Mouse (Mus musculus): Measurements from ENCODE around the gene Dstn. TPM values are rescaled to one million over a fixed set of nuclear protein-coding genes. Genes with fewer than 3 reads are reported as not detected.

Dstn gene
- polyA plus RNA-seq, 1 experiment: 132 TPM

DNA sequence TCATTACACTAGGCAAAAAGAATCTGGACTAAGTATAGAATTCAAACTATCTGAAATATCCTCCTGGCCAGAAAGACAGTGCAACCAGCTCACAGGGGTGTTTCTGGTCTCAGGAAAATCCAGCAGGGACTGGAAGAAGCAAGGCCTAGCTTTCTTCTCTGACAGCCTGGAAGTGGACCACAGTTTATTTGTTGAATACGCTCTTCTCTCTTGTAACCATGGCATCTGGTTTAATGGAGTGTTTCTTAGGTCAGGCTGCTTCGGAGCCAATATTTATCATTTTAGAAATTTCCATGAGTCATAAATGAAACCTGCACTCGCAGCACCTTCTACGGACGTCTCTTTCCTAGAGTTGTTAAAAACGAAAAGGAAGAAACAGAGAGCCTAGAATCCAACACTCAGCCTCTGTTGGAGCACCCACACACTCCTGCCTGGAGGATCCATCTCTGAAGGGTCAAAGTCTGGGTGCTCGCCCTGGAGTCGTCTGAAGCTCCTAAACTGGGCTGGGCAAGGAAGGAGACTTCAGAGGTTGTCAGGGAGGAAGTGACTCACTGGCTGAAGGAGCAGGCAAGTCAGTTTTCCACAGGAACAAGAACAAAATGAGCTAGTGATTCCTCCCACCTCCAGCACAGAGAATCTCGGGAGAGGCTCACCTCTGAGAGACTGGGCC, 11.6 kb upstream of the Dstn start:
- TF ChIP-seq POLR2A (IDR thresholded peaks at IDR 0.05; ENCODE audit: borderline replicate concordance, insufficient read depth, low read length): no peak
- TF ChIP-seq CTCF (IDR thresholded peaks at IDR 0.05; ENCODE audit: borderline replicate concordance, insufficient read depth, low read depth, low read length): no peak
- 86% methylated on average over 9 of the region's 9 CpGs for WGBS
- Histone ChIP-seq H3K4me3 (replicated peaks; ENCODE audit: insufficient read depth, low read depth, low read length) (no peak overlapping the region), H3K27ac (ENCODE audit: insufficient read depth, low read length) (no peak overlapping the region), H3K27me3 (ENCODE audit: control insufficient read depth, insufficient read depth, low read length) (no peaks in the 10 kb centered on the region), H3K4me1 (ENCODE audit: control insufficient read depth, insufficient read depth, low read length) (no peaks in the 10 kb centered on the region; the same call in 1 of the 2 replicates)
- no peak for DNase-seq

DNA sequence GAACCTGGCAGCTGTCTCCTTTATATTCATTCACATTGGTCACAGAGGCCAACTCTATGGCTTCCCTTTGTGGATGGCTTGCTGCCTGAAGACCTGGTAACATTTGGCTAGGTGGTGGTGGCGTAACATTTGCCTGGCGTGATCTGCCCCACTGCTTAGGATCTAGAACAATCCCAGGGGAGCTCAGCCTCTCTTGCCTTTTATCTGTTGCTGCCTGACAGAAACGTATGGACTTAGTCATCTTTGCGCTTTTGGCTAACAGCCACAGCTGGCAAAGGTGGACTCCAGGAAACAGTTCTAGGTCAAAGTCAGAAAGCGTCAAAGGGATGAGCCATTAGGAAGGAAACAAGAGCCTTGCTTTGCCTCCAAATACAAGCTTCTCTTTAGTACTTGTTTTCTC, 10.2 kb upstream of the Dstn start:
- H3K27ac ChIP-seq (ENCODE audit: insufficient read depth, low read length): no peak overlapping the region
- H3K27me3 ChIP-seq (ENCODE audit: control insufficient read depth, insufficient read depth, low read length): no peaks in the 10 kb centered on the region
- peak in 1 of 2 experiments; percentile 28 for DNase-seq
- WGBS: 41% methylated on average over 5 of the region's 5 CpGs
- TF ChIP-seq CTCF (IDR thresholded peaks at IDR 0.05; ENCODE audit: borderline replicate concordance, insufficient read depth, low read depth, low read length) (no peak), POLR2A (IDR thresholded peaks at IDR 0.05; ENCODE audit: borderline replicate concordance, insufficient read depth, low read length) (no peak)
- no peaks in the 10 kb centered on the region; the same call in 1 of the 2 replicates for H3K4me1 ChIP-seq (ENCODE audit: control insufficient read depth, insufficient read depth, low read length)
- no peak overlapping the region for H3K4me3 ChIP-seq (replicated peaks; ENCODE audit: insufficient read depth, low read depth, low read length)

DNA sequence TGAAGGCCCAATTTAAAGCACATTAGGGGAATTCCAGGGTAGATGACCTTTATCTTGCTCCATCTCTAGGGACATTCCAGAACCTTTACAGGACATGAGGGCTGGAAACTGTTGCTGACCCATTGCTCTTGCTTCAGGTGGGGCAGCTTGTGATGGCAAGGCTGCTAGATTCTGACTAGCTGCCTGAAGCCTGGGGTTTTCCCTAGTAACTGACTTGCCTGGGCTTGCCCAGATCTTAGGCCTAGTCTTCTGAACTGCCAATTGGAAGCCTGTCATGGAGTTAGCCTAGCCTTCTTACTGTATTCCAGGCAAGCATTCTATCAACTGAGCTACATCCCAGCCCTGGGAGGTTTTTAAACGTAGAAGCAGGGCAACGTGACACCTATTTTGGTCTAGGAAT, 5.9 kb upstream of the Dstn start:
- Histone ChIP-seq H3K27ac (ENCODE audit: insufficient read depth, low read length) (no peak overlapping the region), H3K4me1 (ENCODE audit: control insufficient read depth, insufficient read depth, low read length) (no peaks in the 10 kb centered on the region), H3K27me3 (ENCODE audit: control insufficient read depth, insufficient read depth, low read length) (no peaks in the 10 kb centered on the region), H3K4me3 (replicated peaks; ENCODE audit: insufficient read depth, low read depth, low read length) (no peak overlapping the region)
- TF ChIP-seq POLR2A (IDR thresholded peaks at IDR 0.05; ENCODE audit: borderline replicate concordance, insufficient read depth, low read length): no peak
- no peak for TF ChIP-seq CTCF (IDR thresholded peaks at IDR 0.05; ENCODE audit: borderline replicate concordance, insufficient read depth, low read depth, low read length)
- 85% methylated on average over 2 of the region's 2 CpGs for WGBS
- DNase-seq: no peak

DNA sequence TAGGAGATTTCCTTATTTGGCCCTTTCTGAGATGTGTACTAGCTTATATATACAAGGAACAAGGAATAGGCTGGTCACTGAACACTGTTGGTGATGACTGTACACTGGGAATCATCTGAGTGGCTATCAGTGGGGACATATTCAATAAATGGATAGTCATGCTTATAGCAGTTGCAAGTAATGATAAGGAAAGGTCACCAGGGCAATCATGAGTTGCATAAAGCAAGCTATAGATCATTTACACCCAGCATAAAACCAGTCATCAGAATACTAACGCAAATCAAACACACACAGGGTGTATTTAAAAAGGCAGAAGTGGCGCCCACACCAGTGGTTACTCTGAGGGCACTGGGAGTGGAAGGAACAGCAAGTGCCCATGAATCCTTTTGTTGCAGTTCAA, 2.9 kb upstream of the Dstn start:
- 97% methylated on average over 2 of the region's 2 CpGs for WGBS
- no peak overlapping the region for H3K27ac ChIP-seq (ENCODE audit: insufficient read depth, low read length)
- no peaks in the 10 kb centered on the region for H3K27me3 ChIP-seq (ENCODE audit: control insufficient read depth, insufficient read depth, low read length)
- no peak for DNase-seq
- TF ChIP-seq CTCF (IDR thresholded peaks at IDR 0.05; ENCODE audit: borderline replicate concordance, insufficient read depth, low read depth, low read length): no peak
- TF ChIP-seq POLR2A (IDR thresholded peaks at IDR 0.05; ENCODE audit: borderline replicate concordance, insufficient read depth, low read length): no peak
- no peak overlapping the region for H3K4me3 ChIP-seq (replicated peaks; ENCODE audit: insufficient read depth, low read depth, low read length)
- no peaks in the 10 kb centered on the region; the same call in 1 of the 2 replicates for H3K4me1 ChIP-seq (ENCODE audit: control insufficient read depth, insufficient read depth, low read length)

DNA sequence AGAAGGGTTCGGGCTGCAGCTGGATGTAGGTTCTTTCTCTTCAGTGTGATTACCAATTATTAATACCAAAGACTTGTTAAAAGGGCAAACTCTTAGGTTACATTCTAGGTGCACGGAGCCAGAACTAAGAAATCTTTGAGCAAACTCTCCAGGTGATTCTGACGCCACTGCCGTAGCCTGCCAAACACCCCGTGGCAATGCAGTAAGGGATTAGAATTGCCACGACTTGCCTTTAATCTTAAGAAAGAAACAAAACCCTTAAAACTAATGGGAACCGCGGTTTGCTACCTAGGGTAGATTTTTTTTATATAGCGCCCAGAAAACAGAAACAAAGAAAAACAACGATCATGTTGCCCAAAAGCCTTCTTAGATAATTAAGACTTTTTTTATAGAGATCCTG, 899 bp upstream of the Dstn start:
- Histone ChIP-seq H3K27me3 (ENCODE audit: control insufficient read depth, insufficient read depth, low read length) (no peaks in the 10 kb centered on the region), H3K4me3 (replicated peaks; ENCODE audit: insufficient read depth, low read depth, low read length) (peak overlapping the region; percentile 63), H3K4me1 (ENCODE audit: control insufficient read depth, insufficient read depth, low read length) (peaks cover 4% of the 10 kb centered on the region; the same call in 1 of the 2 replicates), H3K27ac (ENCODE audit: insufficient read depth, low read length) (no peak overlapping the region; the same call in 1 of the 2 replicates)
- TF ChIP-seq POLR2A (IDR thresholded peaks at IDR 0.05; ENCODE audit: borderline replicate concordance, insufficient read depth, low read length) (no peak), CTCF (IDR thresholded peaks at IDR 0.05; ENCODE audit: borderline replicate concordance, insufficient read depth, low read depth, low read length) (no peak)
- peak in 1 of 2 experiments; percentile 32 for DNase-seq
- WGBS: 5% methylated on average over 10 of the region's 10 CpGs

GRCm38 (mm10) chr2:143915600-143916135, 548 bp downstream of the Dstn start:
- Histone ChIP-seq H3K27ac (ENCODE audit: insufficient read depth, low read length) (peak overlapping the region; percentile 27), H3K4me1 (ENCODE audit: control insufficient read depth, insufficient read depth, low read length) (peaks cover 4% of the 10 kb centered on the region; the same call in 1 of the 2 replicates), H3K4me3 (replicated peaks; ENCODE audit: insufficient read depth, low read depth, low read length) (peak overlapping the region; percentile 63), H3K27me3 (ENCODE audit: control insufficient read depth, insufficient read depth, low read length) (no peaks in the 10 kb centered on the region)
- under 1% methylated on average over 32 of the region's 32 CpGs for WGBS
- no peak for TF ChIP-seq CTCF (IDR thresholded peaks at IDR 0.05; ENCODE audit: borderline replicate concordance, insufficient read depth, low read depth, low read length)
- no peak for TF ChIP-seq POLR2A (IDR thresholded peaks at IDR 0.05; ENCODE audit: borderline replicate concordance, insufficient read depth, low read length)
- DNase-seq: peak in 1 of 2 experiments; percentile 67

DNA sequence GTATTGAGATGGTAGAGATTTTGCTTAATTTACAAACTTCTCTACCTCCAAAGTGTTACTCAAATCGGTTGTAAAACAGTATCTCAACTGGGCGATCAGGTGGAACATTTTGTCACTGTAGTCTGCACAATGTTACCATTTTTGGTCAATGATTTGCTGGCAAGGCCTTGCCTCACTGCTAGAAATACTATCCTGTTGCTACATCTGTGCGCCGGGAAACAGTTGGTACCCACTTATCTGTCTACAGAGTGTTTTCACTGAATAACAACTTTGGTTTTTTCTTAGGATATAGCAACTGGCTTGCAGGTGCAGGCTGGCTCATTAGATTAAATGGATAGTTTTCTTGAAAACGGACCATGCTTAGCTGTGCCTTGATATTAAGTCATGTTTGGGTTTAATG, 1.1 kb downstream of the Dstn start:
- DNase-seq: no peak
- Histone ChIP-seq H3K4me1 (ENCODE audit: control insufficient read depth, insufficient read depth, low read length) (peaks cover 4% of the 10 kb centered on the region; the same call in 1 of the 2 replicates), H3K27ac (ENCODE audit: insufficient read depth, low read length) (no peak overlapping the region), H3K27me3 (ENCODE audit: control insufficient read depth, insufficient read depth, low read length) (no peaks in the 10 kb centered on the region), H3K4me3 (replicated peaks; ENCODE audit: insufficient read depth, low read depth, low read length) (peak overlapping the region; percentile 63)
- TF ChIP-seq CTCF (IDR thresholded peaks at IDR 0.05; ENCODE audit: borderline replicate concordance, insufficient read depth, low read depth, low read length) (no peak), POLR2A (IDR thresholded peaks at IDR 0.05; ENCODE audit: borderline replicate concordance, insufficient read depth, low read length) (no peak)
- 1% methylated on average over 5 of the region's 5 CpGs for WGBS

DNA sequence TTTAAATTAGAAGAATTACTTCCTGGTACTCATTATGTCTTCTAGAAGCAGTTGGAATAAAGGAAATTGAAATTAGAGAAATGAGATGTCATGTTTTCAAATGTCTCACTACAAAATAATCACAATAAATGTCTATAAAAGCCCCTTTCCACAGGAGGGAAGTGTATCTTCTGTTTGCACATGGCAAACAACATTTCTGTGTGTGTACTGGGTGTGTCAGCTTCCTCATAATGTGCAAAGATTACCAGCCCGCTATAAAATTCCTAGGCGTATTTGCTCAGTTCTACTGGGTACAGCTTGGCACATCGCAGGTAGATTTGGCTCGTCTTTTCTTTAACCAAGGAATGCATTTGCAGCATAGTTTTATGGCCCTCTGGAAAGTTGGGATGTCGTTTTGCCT, 2.5 kb downstream of the Dstn start:
- 35% methylated on average over 5 of the region's 5 CpGs for WGBS
- no peak for DNase-seq
- H3K27me3 ChIP-seq (ENCODE audit: control insufficient read depth, insufficient read depth, low read length): no peaks in the 10 kb centered on the region
- no peak overlapping the region for H3K4me3 ChIP-seq (replicated peaks; ENCODE audit: insufficient read depth, low read depth, low read length)
- H3K4me1 ChIP-seq (ENCODE audit: control insufficient read depth, insufficient read depth, low read length): peaks cover 4% of the 10 kb centered on the region; the same call in 1 of the 2 replicates
- H3K27ac ChIP-seq (ENCODE audit: insufficient read depth, low read length): no peak overlapping the region
- no peak for TF ChIP-seq POLR2A (IDR thresholded peaks at IDR 0.05; ENCODE audit: borderline replicate concordance, insufficient read depth, low read length)
- no peak for TF ChIP-seq CTCF (IDR thresholded peaks at IDR 0.05; ENCODE audit: borderline replicate concordance, insufficient read depth, low read depth, low read length)
